Mouse (Mus musculus) intestine, embryonic 15.5 days (tissue): ENCODE data around the gene Slco1a4. TPM values are rescaled to one million over a fixed set of nuclear protein-coding genes. Genes with fewer than 3 reads are reported as not detected.
"Not testable (repeated sequence)": the region's sequence is repeated elsewhere in the genome, so short reads cannot be mapped to it uniquely, and the experiment has no call there.

Experiments
- ATAC-seq: fragments of 200-750 bp; cut with Nextera tagmentation; 2 replicates; pipeline ENCODE4 v1.8.0; 2017; ENCODE audit warnings: moderate TSS enrichment, moderate library complexity
- H3K27ac ChIP-seq: fragments of 300-500 bp; sonication (generic); 2 replicates; pipeline ENCODE4 v1.5.1; 2015; ENCODE audit warnings: mild to moderate bottlenecking, inconsistent platforms
- H3K27me3 ChIP-seq: fragments of 300-500 bp; sonication (generic); replicated peaks from 2 replicates; pipeline ENCODE4 v1.6.1; 2015; ENCODE audit warnings: inconsistent platforms
- H3K36me3 ChIP-seq: fragments of 300-500 bp; sonication (generic); 2 replicates; pipeline ENCODE4 v1.6.1; 2015; ENCODE audit warnings: inconsistent platforms
- H3K4me1 ChIP-seq: fragments of 300-500 bp; sonication (generic); replicated peaks from 2 replicates; pipeline ENCODE4 v1.6.1; 2015; ENCODE audit warnings: inconsistent platforms
- H3K4me2 ChIP-seq: fragments of 300-500 bp; sonication (generic); replicated peaks from 2 replicates; pipeline ENCODE4 v1.6.1; 2015; ENCODE audit warnings: mild to moderate bottlenecking, inconsistent platforms
- H3K4me3 ChIP-seq: fragments of 300-500 bp; sonication (generic); replicated peaks from 2 replicates; pipeline ENCODE4 v1.5.1; 2015; ENCODE audit warnings: inconsistent platforms
- H3K9ac ChIP-seq: fragments of 300-500 bp; sonication (generic); 2 replicates; pipeline ENCODE4 v1.6.1; 2015; ENCODE audit warnings: inconsistent platforms
- H3K9me3 ChIP-seq: fragments of 300-500 bp; sonication (generic); 2 replicates; pipeline ENCODE4 v1.6.1; 2016; ENCODE audit warnings: inconsistent platforms
- WGBS: fragments of 180-500 bp; shearing (Covaris S2); methylation state at CpG from one replicate; pipeline ENCODE4 v1.1.7; 2015; 5-methylcytosine and 5-hydroxymethylcytosine counted together
- polyA plus RNA-seq: library from polyadenylated mRNA; unstranded; fragments of >200 nt; fragmentation: Nextera tagmentation; extraction: Ambion mirVana; gene quantifications from 2 replicates; pipeline ENCODE4 v1.2.1, GENCODE M21; 2015

The Slco1a4 gene
- not detected in 2 replicates for polyA plus RNA-seq

DNA sequence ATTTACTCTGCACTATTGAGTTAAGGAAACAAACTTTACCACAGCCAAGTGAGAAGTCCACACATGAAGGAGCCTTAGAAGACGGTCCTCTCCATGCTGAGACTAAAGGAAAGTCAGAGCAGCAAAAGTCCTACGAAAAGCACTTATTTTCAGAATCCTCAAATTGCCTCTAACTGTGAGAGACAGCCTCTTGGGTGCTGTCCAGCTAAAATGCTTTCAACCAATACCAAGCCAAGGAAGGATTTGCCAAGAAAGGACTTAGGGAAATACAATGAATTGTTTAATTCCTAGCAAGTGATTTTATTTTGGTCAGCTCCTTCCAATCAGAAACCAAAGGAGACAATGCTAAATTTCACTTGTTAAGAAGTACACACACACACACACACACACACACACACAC lies at the start of gene Slco1a4:
Slco1a4 (minus strand) TSS at position 115 of the 400 bp plus-strand sequence.
- no peaks in the 10 kb centered on the region for H3K4me1 ChIP-seq
- H3K9me3 ChIP-seq: no peaks in the 10 kb centered on the region
- no peak within 1 kb of the TSS for H3K9ac ChIP-seq
- H3K4me2 ChIP-seq: no peak within 1 kb of the TSS
- no peaks in the 10 kb centered on the region for H3K27me3 ChIP-seq
- 63% methylated on average over 2 of the region's 2 CpGs for WGBS
- no peak within 1 kb of the TSS for H3K27ac ChIP-seq
- no peak within 1 kb of the TSS for H3K4me3 ChIP-seq
- H3K36me3 ChIP-seq: no peaks in the 10 kb centered on the region
- ATAC-seq: no peak

DNA sequence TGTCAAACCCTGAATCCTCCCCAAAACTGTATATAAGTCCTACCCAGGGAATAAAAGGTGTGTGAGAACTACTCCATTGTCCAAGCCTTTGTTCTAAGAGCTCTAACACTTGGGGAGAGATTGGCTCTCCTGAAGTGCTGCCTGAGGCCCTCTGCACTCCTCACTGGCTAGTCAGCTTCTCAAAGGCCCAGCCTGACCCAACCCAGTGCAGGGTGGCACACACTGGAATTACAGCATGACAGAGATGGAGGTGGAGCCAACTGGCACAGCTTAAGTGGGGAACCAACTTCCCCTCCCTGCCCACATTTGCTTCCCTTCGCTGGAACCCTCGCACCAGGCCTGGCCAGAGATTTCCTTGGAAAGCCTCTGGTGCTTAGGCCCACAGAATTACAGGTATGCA lies 42.2 kb upstream of the Slco1a4 start:
- Histone ChIP-seq H3K36me3 (no peaks in the 10 kb centered on the region), H3K4me2 (no peak overlapping the region), H3K4me1 (no peaks in the 10 kb centered on the region), H3K27ac (no peak overlapping the region), H3K27me3 (no peaks in the 10 kb centered on the region), H3K9ac (no peak overlapping the region), H3K4me3 (no peak overlapping the region), H3K9me3 (no peaks in the 10 kb centered on the region)
- 78% methylated on average over 2 of the region's 2 CpGs for WGBS
- ATAC-seq: no peak

DNA sequence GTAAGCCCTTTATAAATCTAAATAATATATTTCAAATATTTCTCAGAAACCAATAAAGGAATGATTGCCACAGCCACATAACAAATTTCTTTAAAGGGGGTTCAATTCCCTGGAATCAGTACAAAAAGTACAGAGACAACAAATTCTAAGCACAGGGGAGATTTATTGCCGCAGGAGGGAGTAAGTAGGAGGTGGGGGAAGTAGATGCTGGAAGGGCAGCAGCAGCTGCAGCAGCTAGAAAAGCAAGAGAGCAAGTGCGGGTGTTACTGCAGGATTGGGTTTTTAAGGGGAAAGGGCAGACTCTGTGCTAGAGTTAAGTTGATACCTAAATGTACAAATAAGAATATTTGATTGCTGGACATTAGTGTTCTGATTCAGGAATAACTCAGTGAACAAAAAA lies 33.7 kb upstream of the Slco1a4 start:
- H3K27me3 ChIP-seq: no peaks in the 10 kb centered on the region
- 30% methylated on average over 2 of the region's 2 CpGs for WGBS
- no peak overlapping the region for H3K9ac ChIP-seq

DNA sequence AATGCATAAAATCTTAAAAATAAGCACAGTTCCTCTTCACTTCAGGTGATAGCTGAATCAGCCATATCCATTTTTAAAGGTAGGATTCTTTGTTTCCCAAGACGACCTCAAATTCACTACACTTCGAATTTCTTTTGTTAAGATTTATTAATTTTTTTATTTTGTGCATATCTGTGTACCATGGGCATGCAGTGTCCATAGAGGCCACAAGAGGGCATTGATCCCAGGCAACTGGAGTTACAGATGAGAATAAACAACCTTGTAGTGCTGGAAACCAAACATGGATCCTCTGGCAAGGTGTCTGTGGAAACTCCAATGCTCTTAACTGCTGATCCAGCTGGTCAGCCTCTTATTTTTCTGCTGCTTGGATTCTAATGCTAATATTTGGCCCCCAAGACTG lies 32.2 kb upstream of the Slco1a4 start:
- no peaks in the 10 kb centered on the region for H3K27me3 ChIP-seq
- ATAC-seq: no peak
- H3K4me2 ChIP-seq: no peak overlapping the region
- no peaks in the 10 kb centered on the region for H3K4me1 ChIP-seq
- H3K27ac ChIP-seq: no peak overlapping the region
- H3K9me3 ChIP-seq: no peaks in the 10 kb centered on the region
- H3K36me3 ChIP-seq: no peaks in the 10 kb centered on the region
- no peak overlapping the region for H3K9ac ChIP-seq
- WGBS: 77% methylated on average over 2 of the region's 2 CpGs
- H3K4me3 ChIP-seq: no peak overlapping the region

More for the DNA sequence above, 33.7 kb upstream of the Slco1a4 start:
- H3K36me3 ChIP-seq: no peaks in the 10 kb centered on the region
- H3K4me2 ChIP-seq: no peak overlapping the region
- no peak overlapping the region for H3K4me3 ChIP-seq
- H3K9me3 ChIP-seq: no peaks in the 10 kb centered on the region
- H3K4me1 ChIP-seq: no peaks in the 10 kb centered on the region
- ATAC-seq: no peak
- H3K27ac ChIP-seq: no peak overlapping the region

DNA sequence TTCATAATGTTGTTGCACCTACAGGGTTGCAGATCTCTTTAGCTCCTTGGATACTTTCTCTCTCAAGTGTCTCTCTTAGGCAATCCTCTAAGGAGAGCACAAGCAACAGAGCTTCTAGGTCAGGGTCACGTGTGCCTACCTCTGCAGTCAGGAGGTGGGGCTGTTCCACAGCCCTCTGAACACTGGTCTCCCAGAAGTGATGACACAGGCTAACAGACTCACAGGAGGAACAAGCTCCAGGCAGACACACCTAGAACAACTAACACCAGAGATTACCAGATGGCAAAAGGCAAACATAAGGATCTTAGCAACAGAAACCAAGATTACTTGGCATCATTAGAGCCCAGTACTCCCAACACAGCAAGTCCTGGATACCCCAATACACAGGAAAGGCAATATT lies 26.6 kb upstream of the Slco1a4 start:
- WGBS: 45% methylated on average over 1 of the region's 1 CpGs
- no peaks in the 10 kb centered on the region for H3K27me3 ChIP-seq
- H3K27ac ChIP-seq: no peak overlapping the region
- H3K4me3 ChIP-seq: no peak overlapping the region
- H3K4me2 ChIP-seq: no peak overlapping the region
- ATAC-seq: no peak
- no peaks in the 10 kb centered on the region for H3K36me3 ChIP-seq
- H3K9ac ChIP-seq: no peak overlapping the region
- H3K4me1 ChIP-seq: no peaks in the 10 kb centered on the region
- H3K9me3 ChIP-seq: no peaks in the 10 kb centered on the region

DNA sequence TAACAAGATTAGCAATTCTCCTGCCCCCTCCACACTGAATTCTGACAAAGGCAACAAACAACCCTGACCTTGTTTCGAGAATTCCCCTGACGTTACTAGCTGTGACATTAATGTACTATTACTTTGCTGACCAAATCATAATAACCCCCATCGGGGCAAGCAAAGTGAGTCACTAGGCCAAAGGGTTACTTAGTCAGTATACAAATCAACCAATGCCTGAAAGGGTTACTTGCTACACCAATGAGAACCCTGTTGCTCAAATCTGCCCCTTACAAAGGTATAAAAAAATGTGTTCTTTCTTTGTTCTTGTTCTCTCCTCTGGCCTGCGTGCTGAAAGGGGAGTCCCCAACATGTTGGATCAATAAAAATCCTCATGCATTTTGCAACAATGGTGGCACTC lies 19.7 kb upstream of the Slco1a4 start:
- not testable (repeated sequence) for H3K27ac ChIP-seq, H3K36me3 ChIP-seq, H3K9ac ChIP-seq, H3K4me2 ChIP-seq, H3K9me3 ChIP-seq, H3K4me1 ChIP-seq, H3K27me3 ChIP-seq, ATAC-seq, H3K4me3 ChIP-seq
- 79% methylated on average over 4 of the region's 4 CpGs for WGBS

DNA sequence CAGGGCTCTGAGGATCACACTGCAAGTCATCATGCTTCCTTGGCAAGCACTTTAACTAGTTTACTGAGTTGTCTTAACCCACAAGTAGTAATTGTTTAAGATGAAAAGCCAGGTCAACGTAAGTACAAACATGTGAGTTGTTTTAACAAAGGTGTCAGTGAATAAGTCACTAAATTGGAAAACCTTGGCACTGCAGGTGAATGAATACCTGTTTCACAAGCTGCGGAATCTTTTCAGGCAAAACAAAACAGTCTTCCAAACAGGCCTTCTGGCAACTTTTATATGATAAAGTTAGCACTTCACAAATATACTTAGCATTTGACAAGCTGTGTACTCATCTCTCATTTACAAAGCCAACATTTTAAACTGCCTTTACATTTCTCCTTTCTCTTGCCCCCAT lies 15.7 kb upstream of the Slco1a4 start:
- H3K4me2 ChIP-seq: no peak overlapping the region
- no peak overlapping the region for H3K9ac ChIP-seq
- ATAC-seq: no peak
- 63% methylated on average over 2 of the region's 2 CpGs for WGBS
- no peaks in the 10 kb centered on the region for H3K27me3 ChIP-seq
- no peak overlapping the region for H3K27ac ChIP-seq
- H3K4me1 ChIP-seq: no peaks in the 10 kb centered on the region
- H3K36me3 ChIP-seq: no peaks in the 10 kb centered on the region
- no peaks in the 10 kb centered on the region for H3K9me3 ChIP-seq
- no peak overlapping the region for H3K4me3 ChIP-seq

DNA sequence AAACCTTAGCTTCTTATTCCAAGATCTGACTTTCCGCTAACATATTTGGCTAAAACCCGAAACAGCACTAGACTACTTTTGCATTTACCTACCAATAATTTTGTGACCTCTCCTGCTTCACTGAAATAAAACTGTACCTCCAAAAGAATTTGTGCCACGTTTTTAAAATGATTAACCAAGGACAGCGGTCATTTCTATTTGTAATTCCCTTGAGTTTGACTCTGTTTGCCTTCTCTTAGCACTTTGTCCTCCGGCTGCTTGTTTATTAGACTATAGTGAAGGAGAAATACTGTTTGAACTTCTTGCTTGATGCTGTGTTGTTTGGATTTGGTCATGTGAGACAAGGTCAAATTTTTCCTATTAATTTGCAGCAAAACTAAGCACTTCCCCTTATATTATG lies 12.7 kb upstream of the Slco1a4 start:
- Histone ChIP-seq H3K4me1 (no peaks in the 10 kb centered on the region), H3K27me3 (no peaks in the 10 kb centered on the region), H3K9me3 (no peaks in the 10 kb centered on the region), H3K4me3 (no peak overlapping the region), H3K36me3 (no peaks in the 10 kb centered on the region), H3K27ac (no peak overlapping the region), H3K4me2 (no peak overlapping the region), H3K9ac (no peak overlapping the region)
- ATAC-seq: no peak
- 69% methylated on average over 5 of the region's 5 CpGs for WGBS

DNA sequence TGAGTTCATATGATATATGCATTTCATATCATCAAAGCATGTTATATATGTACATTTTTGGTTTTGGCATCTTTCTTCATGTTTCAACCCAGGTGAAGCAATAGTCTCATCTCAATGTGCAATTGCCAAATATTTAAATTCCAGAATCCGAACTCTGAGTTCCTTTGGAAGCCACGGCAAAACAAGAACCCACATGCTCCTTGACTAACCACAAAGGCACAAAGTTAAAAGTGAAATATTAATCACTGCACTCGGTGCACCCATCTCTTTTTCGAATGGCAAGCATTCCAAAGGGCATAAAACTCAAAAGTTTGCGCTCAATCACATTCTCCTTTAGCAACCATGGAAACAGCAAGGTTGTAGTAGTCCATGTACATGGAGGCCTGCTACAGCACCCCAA lies 10.0 kb upstream of the Slco1a4 start:
- no peak overlapping the region for H3K27ac ChIP-seq
- no peak overlapping the region for H3K4me2 ChIP-seq
- 86% methylated on average over 5 of the region's 5 CpGs for WGBS
- no peaks in the 10 kb centered on the region for H3K9me3 ChIP-seq
- ATAC-seq: no peak
- no peaks in the 10 kb centered on the region for H3K27me3 ChIP-seq
- no peak overlapping the region for H3K4me3 ChIP-seq
- no peaks in the 10 kb centered on the region for H3K36me3 ChIP-seq
- H3K9ac ChIP-seq: no peak overlapping the region
- no peaks in the 10 kb centered on the region for H3K4me1 ChIP-seq

DNA sequence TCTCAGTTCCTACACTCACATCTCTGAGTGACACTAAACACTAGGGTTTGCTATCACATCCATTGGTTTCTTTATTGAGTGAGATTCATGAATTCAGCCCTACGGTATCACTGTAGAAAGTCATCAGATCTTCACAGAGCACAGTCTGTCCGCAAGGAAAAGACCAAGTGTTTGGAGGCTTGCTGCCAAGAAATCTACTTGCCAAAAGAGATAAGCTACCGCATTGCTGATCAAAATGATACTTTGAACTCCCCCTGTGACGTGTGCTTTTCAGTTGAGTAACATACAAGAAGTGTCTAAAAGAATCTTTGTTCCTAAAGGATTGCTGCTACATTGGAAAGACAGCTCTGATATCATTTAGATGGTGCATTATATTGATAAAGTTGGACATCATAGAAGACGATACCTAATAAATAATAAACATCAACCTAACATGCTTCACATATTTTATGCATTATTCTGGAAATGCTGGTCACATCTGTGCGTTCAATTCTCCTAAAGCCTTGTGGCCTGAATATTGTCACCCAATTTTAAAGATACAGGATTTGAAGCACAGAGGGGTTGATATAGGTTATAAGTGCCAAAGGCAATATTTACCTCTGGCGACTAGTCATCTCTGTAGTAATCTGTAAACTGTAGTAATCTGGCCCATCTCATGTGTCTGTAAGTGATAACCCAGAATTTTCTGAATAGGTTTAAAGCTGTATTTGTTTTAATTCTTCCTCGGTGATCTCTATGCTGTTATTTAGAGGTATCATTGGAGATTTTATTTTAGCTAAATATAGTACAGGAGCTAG lies 1.9 kb upstream of the Slco1a4 start:
- WGBS: 78% methylated on average over 8 of the region's 8 CpGs
- no peaks in the 10 kb centered on the region for H3K36me3 ChIP-seq
- no peak overlapping the region for H3K4me2 ChIP-seq
- ATAC-seq: no peak
- no peaks in the 10 kb centered on the region for H3K9me3 ChIP-seq
- no peak overlapping the region for H3K9ac ChIP-seq
- H3K27me3 ChIP-seq: no peaks in the 10 kb centered on the region
- no peak overlapping the region for H3K27ac ChIP-seq
- H3K4me3 ChIP-seq: no peak overlapping the region
- H3K4me1 ChIP-seq: no peaks in the 10 kb centered on the region

DNA sequence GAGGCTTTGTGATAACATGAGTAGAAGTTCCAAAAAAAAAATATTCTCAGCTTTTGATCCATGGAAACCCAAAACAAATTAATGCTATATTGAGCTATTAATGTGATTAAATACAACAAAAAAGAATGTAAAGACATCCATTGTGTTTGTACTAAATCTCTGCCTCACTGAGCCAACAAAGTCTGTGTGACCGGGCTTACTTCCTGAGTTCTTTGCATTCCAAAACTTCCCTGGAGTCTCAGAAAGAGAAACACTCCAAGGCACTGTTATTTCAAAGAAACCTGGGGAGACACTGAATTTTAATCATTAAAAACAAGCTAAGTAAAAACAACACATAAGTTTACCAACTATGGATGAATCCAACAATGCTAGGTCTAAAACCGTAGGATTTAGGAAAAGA lies 2.4 kb downstream of the Slco1a4 start:
- Histone ChIP-seq H3K9ac (no peak overlapping the region), H3K36me3 (no peaks in the 10 kb centered on the region), H3K4me3 (no peak overlapping the region), H3K9me3 (no peaks in the 10 kb centered on the region), H3K4me2 (no peak overlapping the region), H3K27me3 (no peaks in the 10 kb centered on the region), H3K27ac (no peak overlapping the region), H3K4me1 (no peaks in the 10 kb centered on the region)
- WGBS: 35% methylated on average over 2 of the region's 2 CpGs
- no peak for ATAC-seq

DNA sequence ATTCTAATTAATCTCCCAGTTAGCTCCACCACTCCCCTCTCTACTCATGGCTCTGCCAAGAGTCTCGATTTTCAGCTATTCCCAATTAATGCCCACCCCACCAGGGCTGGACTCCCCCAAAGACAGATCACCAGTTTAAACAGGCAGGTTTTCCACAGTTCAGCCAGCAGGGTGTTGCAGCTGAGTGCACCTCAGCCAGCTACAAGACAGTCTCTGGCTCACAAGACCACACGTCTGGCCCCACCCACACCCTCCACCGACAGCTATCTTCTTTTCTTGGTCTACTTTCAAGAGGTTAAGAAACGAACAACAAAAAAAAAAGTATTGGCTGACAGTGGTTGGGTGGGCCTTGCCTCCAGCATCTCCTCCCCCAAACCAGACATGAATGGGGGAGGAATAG lies 6.9 kb downstream of the Slco1a4 start:
- Histone ChIP-seq H3K9me3 (no peaks in the 10 kb centered on the region), H3K4me2 (no peak overlapping the region), H3K27me3 (no peaks in the 10 kb centered on the region), H3K4me1 (no peaks in the 10 kb centered on the region), H3K27ac (no peak overlapping the region), H3K9ac (no peak overlapping the region), H3K36me3 (no peaks in the 10 kb centered on the region), H3K4me3 (no peak overlapping the region)
- no peak for ATAC-seq
- WGBS: 29% methylated on average over 4 of the region's 4 CpGs

DNA sequence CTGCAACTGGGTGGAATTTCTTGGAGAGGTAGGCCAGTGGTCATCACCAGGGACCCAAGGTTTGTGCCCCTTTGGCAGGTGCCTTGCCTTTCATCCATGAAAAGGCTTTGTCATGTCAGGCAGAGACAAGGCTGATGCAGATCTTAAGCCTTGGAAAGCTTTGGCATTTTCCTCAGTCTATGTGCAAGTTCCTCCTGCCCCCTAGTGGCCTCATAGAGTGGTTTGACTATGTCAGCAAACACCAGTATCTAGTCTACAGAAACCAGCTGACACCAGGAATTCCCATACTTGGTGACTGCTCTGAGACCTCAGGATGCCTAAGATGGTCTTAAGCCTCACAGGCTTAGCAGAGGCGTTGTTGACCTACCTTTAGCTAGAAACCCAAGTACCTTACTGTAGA lies 58.2 kb downstream of the Slco1a4 start:
- H3K9ac ChIP-seq: no peak overlapping the region
- no peak overlapping the region for H3K4me2 ChIP-seq
- no peaks in the 10 kb centered on the region for H3K27me3 ChIP-seq
- H3K27ac ChIP-seq: no peak overlapping the region
- no peaks in the 10 kb centered on the region for H3K4me1 ChIP-seq
- no peaks in the 10 kb centered on the region for H3K9me3 ChIP-seq
- WGBS: 30% methylated on average over 1 of the region's 1 CpGs
- no peak overlapping the region for H3K4me3 ChIP-seq
- no peaks in the 10 kb centered on the region for H3K36me3 ChIP-seq
- peak; percentile 65; the same call in 1 of the 2 replicates for ATAC-seq
